Mouse (Mus musculus): ENCODE results near the gene Sephs1. TPM values are rescaled to one million over a fixed set of nuclear protein-coding genes. Genes with fewer than 3 reads are reported as not detected.

Gene Sephs1
- polyA plus RNA-seq (2012; ENCODE audit: low replicate concordance) = 3.7 and 6.9 TPM in 2 replicates

GRCm38 (mm10) chr2:4881350-4882248, at the start of gene Sephs1:
Sephs1 (plus strand) TSS chr2:4881564.

GRCm38 (mm10) chr2:4918860-4919739, 37.7 kb downstream of the Sephs1 start, which contains the start of gene Phyh:
Phyh (plus strand) TSS chr2:4919019.

Other genes with a start within 250 kb of the Sephs1 start
- gene Prpf18, start 229.5 kb upstream of the Sephs1 start, polyA plus RNA-seq (2012; ENCODE audit: low replicate concordance) = 1.2 and 19.9 TPM in 2 replicates
- not detected in 2 replicates for gene Bend7, start 163.7 kb upstream of the Sephs1 start, polyA plus RNA-seq (2012; ENCODE audit: low replicate concordance)
- gene Phyh, start 37.5 kb downstream of the Sephs1 start, polyA plus RNA-seq (2012; ENCODE audit: low replicate concordance) = 10.7 and 29.0 TPM in 2 replicates
- not detected in 2 replicates for gene Ucma, start 94.6 kb downstream of the Sephs1 start, polyA plus RNA-seq (2012; ENCODE audit: low replicate concordance)
- 1.00 and 4.9 TPM in 2 replicates for gene Mcm10, start 131.2 kb downstream of the Sephs1 start, polyA plus RNA-seq (2012; ENCODE audit: low replicate concordance)
- gene Optn, start 182.5 kb downstream of the Sephs1 start, polyA plus RNA-seq (2012; ENCODE audit: low replicate concordance) = 4.8 and 7.6 TPM in 2 replicates